Mouse (Mus musculus): ENCODE data around the gene Pcif1.

GRCm38 (mm10) chr2:164909100-164909499 lies 30.0 kb downstream of the Pcif1 start:
- TF ChIP-seq CTCF (IDR thresholded peaks at IDR 0.05) = no peak
- no peak for TF ChIP-seq POLR2A (IDR thresholded peaks at IDR 0.05; ENCODE audit: insufficient read depth, low read depth, low read length)

Data from heart, adult 2 months (tissue).